Mouse (Mus musculus): ENCODE data around the gene Agtpbp1. TPM values are rescaled to one million over a fixed set of nuclear protein-coding genes. Genes with fewer than 3 reads are reported as not detected.

The Agtpbp1 gene
- polyA plus RNA-seq, 1 experiment from 2014 or later, result 52.3 TPM

GRCm38 (mm10) chr13:59444371-59444770, 140.7 kb downstream of the Agtpbp1 start:
- Histone ChIP-seq H3K27ac (replicated peaks) (no peak overlapping the region), H3K9ac (replicated peaks) (no peak overlapping the region), H3K9me3 (no peaks in the 10 kb centered on the region), H3K4me2 (replicated peaks) (no peak overlapping the region), H3K4me1 (no peaks in the 10 kb centered on the region), H3K4me3 (no peak overlapping the region), H3K27me3 (no peaks in the 10 kb centered on the region), H3K36me3 (0 out of 2 replicates have a peak, but pooled peaks cover 2% of the 10 kb centered on the region)
- no peak for ATAC-seq (replicated peaks)
- 90% methylated on average over 6 of the region's 6 CpGs for WGBS

DNA sequence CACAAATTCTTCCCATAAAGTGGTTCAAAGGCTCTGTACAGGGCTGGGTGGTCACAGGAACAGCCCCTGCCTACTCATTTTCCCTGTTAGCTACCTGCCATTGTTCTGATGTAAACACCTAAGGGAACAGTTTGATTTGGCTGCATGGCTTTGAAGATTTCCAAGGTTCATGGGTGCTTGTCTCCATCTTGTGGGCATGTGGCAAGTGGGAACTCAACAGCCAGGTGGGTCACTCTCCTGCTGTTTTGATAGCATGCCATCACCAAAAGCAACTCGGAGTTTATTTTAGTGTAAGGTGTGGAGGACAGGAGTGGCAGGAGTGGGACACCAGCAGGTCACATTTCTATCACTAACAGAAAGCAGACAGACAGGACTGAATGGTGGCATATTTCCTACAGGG, 145.3 kb downstream of the Agtpbp1 start:
- no peaks in the 10 kb centered on the region; the same call in 1 of the 2 replicates for H3K27me3 ChIP-seq
- H3K9me3 ChIP-seq, result no peaks in the 10 kb centered on the region
- 89% methylated on average over 1 of the region's 1 CpGs for WGBS
- no peak overlapping the region for H3K9ac ChIP-seq (replicated peaks)
- H3K4me2 ChIP-seq (replicated peaks), result no peak overlapping the region
- H3K4me1 ChIP-seq, result no peaks in the 10 kb centered on the region
- no peak overlapping the region for H3K27ac ChIP-seq (replicated peaks)
- H3K4me3 ChIP-seq, result no peak overlapping the region
- no peaks in the 10 kb centered on the region for H3K36me3 ChIP-seq
- no peak for ATAC-seq (replicated peaks)

DNA sequence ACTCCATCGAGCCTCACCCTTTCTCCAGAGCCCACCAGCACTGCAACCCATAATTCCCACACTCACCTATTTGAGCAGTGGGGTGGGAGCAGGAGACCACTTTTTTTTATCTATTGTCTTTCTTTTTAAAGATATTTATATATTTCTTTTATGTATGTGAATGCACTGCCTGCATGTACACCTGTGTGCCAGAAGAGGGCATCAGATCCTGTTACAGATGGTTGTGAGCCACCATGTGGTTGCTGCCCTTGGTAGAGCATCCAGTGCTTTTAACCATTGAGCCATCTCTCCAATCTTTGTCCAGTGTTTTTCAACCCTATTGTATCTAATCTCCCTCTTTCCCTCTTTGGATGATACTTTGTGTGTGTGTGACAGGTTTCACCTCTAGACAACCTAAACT, 150.5 kb downstream of the Agtpbp1 start:
- H3K36me3 ChIP-seq, result no peaks in the 10 kb centered on the region

GRCm38 (mm10) chr13:59431124-59431864, 153.7 kb downstream of the Agtpbp1 start:
- Histone ChIP-seq H3K36me3 (no peaks in the 10 kb centered on the region), H3K9ac (replicated peaks) (0 out of 2 replicates have a peak overlapping the region, but pooled peaks have one; percentile 8), H3K4me1 (peaks cover 9% of the 10 kb centered on the region), H3K27ac (replicated peaks) (peak overlapping the region; percentile 61), H3K27me3 (no peaks in the 10 kb centered on the region; the same call in 1 of the 2 replicates), H3K9me3 (no peaks in the 10 kb centered on the region), H3K4me3 (peak overlapping the region; percentile 19; the same call in 1 of the 2 replicates), H3K4me2 (replicated peaks) (peak overlapping the region; percentile 31)
- 34% methylated on average over 18 of the region's 18 CpGs for WGBS
- ATAC-seq (replicated peaks), result peak; percentile 76

More for the DNA sequence above, 150.5 kb downstream of the Agtpbp1 start:
- Histone ChIP-seq H3K4me1 (peaks cover 9% of the 10 kb centered on the region), H3K4me2 (replicated peaks) (no peak overlapping the region), H3K4me3 (no peak overlapping the region), H3K27me3 (no peaks in the 10 kb centered on the region; the same call in 1 of the 2 replicates), H3K27ac (replicated peaks) (no peak overlapping the region), H3K9ac (replicated peaks) (no peak overlapping the region), H3K9me3 (no peaks in the 10 kb centered on the region)
- ATAC-seq (replicated peaks), result no peak
- WGBS, result 94% methylated on average over 1 of the region's 1 CpGs

DNA sequence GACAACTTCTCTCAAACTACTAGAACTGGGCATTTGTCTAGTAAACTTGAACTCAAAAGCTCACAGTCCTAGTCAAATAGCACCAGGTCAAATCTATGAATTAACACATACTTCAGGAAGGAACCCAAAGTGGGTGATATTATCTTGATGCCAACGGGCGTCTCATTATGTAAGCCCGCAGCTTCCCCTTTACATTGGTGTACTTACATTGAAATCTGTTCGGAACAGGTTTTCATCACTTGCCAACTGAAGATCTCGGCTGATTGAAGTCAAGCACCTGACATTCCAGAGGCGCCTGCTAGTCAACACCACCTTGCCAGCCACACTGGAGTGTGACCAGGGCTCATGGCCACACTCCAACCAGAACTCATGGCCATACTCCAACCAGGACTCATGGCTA, 155.7 kb downstream of the Agtpbp1 start:
- WGBS, result 96% methylated on average over 6 of the region's 6 CpGs
- no peak overlapping the region for H3K27ac ChIP-seq (replicated peaks)
- no peak for ATAC-seq (replicated peaks)
- H3K27me3 ChIP-seq, result no peaks in the 10 kb centered on the region
- no peaks in the 10 kb centered on the region for H3K36me3 ChIP-seq
- no peak overlapping the region for H3K9ac ChIP-seq (replicated peaks)
- peaks cover 9% of the 10 kb centered on the region for H3K4me1 ChIP-seq
- H3K4me3 ChIP-seq, result no peak overlapping the region
- no peaks in the 10 kb centered on the region for H3K9me3 ChIP-seq
- no peak overlapping the region for H3K4me2 ChIP-seq (replicated peaks)

- H3K4me3 ChIP-seq, result no peak overlapping the region
- H3K4me1 ChIP-seq, result no peaks in the 10 kb centered on the region
- no peak overlapping the region for H3K9ac ChIP-seq (replicated peaks)
- no peak overlapping the region for H3K27ac ChIP-seq (replicated peaks)
- H3K36me3 ChIP-seq, result no peaks in the 10 kb centered on the region
- H3K27me3 ChIP-seq, result no peaks in the 10 kb centered on the region
- no peak for ATAC-seq (replicated peaks)
- H3K4me2 ChIP-seq (replicated peaks), result no peak overlapping the region
- no peaks in the 10 kb centered on the region for H3K9me3 ChIP-seq
- 51% methylated on average over 5 of the region's 5 CpGs for WGBS
These were observed 161.2 kb downstream of the Agtpbp1 start for GRCm38 (mm10) chr13:59423871-59424270.

DNA sequence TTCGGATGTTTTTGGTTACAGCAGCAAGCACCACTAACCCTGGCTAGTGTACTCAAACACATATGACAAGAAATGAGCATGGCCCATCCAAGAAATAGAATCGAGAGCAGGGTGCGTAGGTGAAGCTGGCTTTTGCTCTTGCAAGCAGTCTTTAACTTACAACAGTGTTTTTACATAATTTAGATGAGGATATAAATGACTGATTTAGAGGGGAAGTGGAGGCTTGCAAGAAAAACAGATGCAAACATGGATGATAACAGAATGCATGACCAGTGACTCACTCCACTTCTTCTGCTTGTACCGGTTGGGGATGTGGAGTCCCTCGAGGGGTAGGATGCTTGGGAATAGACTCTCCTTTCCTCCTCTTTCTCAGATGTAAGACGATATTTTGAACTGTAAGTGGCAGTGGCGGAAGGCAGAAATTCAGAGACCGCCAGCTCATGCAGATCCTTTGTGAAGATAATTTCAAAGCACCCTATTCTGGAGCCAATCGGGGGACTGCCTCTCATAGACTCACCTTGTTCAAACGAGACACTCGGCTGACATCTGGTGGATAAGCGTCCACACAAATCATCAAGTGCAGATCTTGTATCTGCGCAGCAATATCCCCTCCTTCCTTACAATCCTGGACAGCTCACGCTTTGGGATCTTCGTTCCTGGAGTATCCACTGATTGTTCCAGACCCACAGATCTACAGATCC, 168.3 kb downstream of the Agtpbp1 start:
- H3K4me1 ChIP-seq, result no peaks in the 10 kb centered on the region
- no peak for ATAC-seq (replicated peaks)
- H3K27me3 ChIP-seq, result no peaks in the 10 kb centered on the region
- H3K9ac ChIP-seq (replicated peaks), result no peak overlapping the region
- WGBS, result 83% methylated on average over 15 of the region's 15 CpGs
- no peak overlapping the region for H3K4me3 ChIP-seq
- no peak overlapping the region for H3K4me2 ChIP-seq (replicated peaks)
- H3K9me3 ChIP-seq, result no peaks in the 10 kb centered on the region
- H3K36me3 ChIP-seq, result no peaks in the 10 kb centered on the region
- H3K27ac ChIP-seq (replicated peaks), result no peak overlapping the region

GRCm38 (mm10) chr13:59413885-59414284, 171.1 kb downstream of the Agtpbp1 start:
- H3K4me1 ChIP-seq, result no peaks in the 10 kb centered on the region
- 90% methylated on average over 9 of the region's 9 CpGs for whole genome bisulfite sequencing
- H3K36me3 ChIP-seq, result no peaks in the 10 kb centered on the region
- no peak for ATAC-seq (replicated peaks)
- H3K4me3 ChIP-seq, result no peak overlapping the region
- no peaks in the 10 kb centered on the region for H3K9me3 ChIP-seq
- no peak overlapping the region for H3K4me2 ChIP-seq (replicated peaks)
- H3K27me3 ChIP-seq, result no peaks in the 10 kb centered on the region
- H3K9ac ChIP-seq (replicated peaks), result no peak overlapping the region
- no peak overlapping the region for H3K27ac ChIP-seq (replicated peaks)

GRCm38 (mm10) chr13:59412672-59413071, 172.4 kb downstream of the Agtpbp1 start:
- Histone ChIP-seq H3K27me3 (no peaks in the 10 kb centered on the region), H3K27ac (replicated peaks) (no peak overlapping the region), H3K9me3 (no peaks in the 10 kb centered on the region), H3K4me2 (replicated peaks) (no peak overlapping the region), H3K4me1 (no peaks in the 10 kb centered on the region), H3K4me3 (no peak overlapping the region), H3K36me3 (no peaks in the 10 kb centered on the region), H3K9ac (replicated peaks) (no peak overlapping the region)
- ATAC-seq (replicated peaks), result no peak
- WGBS, result 97% methylated on average over 4 of the region's 4 CpGs

DNA sequence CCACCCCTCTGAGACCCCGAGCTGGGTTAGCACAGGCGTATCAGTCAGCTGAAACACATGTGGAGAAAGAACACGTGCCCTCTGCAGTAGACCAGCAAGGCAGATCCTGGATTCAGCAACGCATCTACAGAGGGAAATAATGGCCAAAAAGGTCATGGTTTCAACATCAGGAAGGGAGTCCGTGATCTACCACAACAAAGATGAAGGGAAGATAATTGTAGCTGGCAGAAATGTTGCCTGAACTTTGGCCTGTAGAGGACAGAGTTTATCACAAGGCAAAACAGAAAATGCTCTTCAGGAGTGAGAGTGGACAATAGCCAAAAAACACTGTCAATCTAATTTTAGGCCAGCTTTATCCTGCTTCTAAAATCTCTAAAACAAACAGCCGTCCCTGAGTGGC, 177.8 kb downstream of the Agtpbp1 start:
- WGBS, result 95% methylated on average over 6 of the region's 6 CpGs

GRCm38 (mm10) chr13:59402026-59402775, 182.8 kb downstream of the Agtpbp1 start:
- H3K4me1 ChIP-seq, result peaks cover 19% of the 10 kb centered on the region
- H3K4me2 ChIP-seq (replicated peaks), result no peak overlapping the region
- peak overlapping the region; percentile 88 for H3K27ac ChIP-seq (replicated peaks)
- no peaks in the 10 kb centered on the region for H3K36me3 ChIP-seq
- no peaks in the 10 kb centered on the region for H3K27me3 ChIP-seq
- H3K9ac ChIP-seq (replicated peaks), result no peak overlapping the region
- ATAC-seq (replicated peaks), result peak; percentile 94
- 20% methylated on average over 14 of the region's 14 CpGs for WGBS
- H3K4me3 ChIP-seq, result no peak overlapping the region
- H3K9me3 ChIP-seq, result no peaks in the 10 kb centered on the region

More for the DNA sequence above, 177.8 kb downstream of the Agtpbp1 start:
- Histone ChIP-seq H3K27me3 (no peaks in the 10 kb centered on the region), H3K9ac (replicated peaks) (no peak overlapping the region), H3K4me3 (no peak overlapping the region), H3K36me3 (no peaks in the 10 kb centered on the region), H3K27ac (replicated peaks) (no peak overlapping the region), H3K4me1 (peaks cover 8% of the 10 kb centered on the region), H3K4me2 (replicated peaks) (no peak overlapping the region), H3K9me3 (no peaks in the 10 kb centered on the region)
- ATAC-seq (replicated peaks), result no peak

DNA sequence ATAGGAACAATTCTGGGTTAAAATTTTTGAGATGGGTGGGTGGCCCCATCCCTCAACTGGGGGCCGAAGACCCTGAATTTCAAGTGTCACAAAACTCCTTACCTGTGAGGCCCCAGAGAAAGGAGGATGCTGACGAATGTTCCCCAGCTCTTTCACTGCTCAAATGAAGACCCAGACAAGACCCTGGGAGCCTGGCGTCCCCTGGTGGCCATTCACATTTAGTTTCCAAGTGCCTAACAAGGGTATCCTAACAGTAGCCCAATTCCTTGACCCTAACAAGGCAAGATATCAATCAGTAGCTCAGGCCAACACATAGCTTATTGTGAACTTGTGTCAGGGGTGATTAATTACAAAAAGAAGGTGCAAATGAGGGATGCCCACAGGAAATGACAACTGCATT, 187.5 kb downstream of the Agtpbp1 start:
- no peaks in the 10 kb centered on the region for H3K9me3 ChIP-seq
- ATAC-seq (replicated peaks), result no peak
- WGBS, result 23% methylated on average over 3 of the region's 3 CpGs
- H3K4me2 ChIP-seq (replicated peaks), result no peak overlapping the region
- H3K4me1 ChIP-seq, result peaks cover 22% of the 10 kb centered on the region
- H3K4me3 ChIP-seq, result no peak overlapping the region
- H3K27me3 ChIP-seq, result no peaks in the 10 kb centered on the region
- H3K36me3 ChIP-seq, result no peaks in the 10 kb centered on the region
- no peak overlapping the region for H3K9ac ChIP-seq (replicated peaks)
- no peak overlapping the region for H3K27ac ChIP-seq (replicated peaks)

All from forebrain, embryonic 15.5 days (tissue).